Mouse (Mus musculus): ENCODE data around the gene Socs7.

- TF ChIP-seq CTCF (IDR thresholded peaks at IDR 0.05; ENCODE audit: borderline replicate concordance, control insufficient read depth, extremely low read depth, insufficient read depth, low read length, poor library complexity) (no peak), POLR2A (IDR thresholded peaks at IDR 0.05; ENCODE audit: control insufficient read depth, extremely low read depth, insufficient read depth, low read length, poor library complexity) (no peak)
Measured at GRCm38 (mm10) chr11:97432983-97433539, 70.7 kb downstream of the Socs7 start.
